Mouse (Mus musculus) ZHBTc4 (cell line): ENCODE results near the gene Pcna.
"Not testable (repeated sequence)": the region's sequence is repeated elsewhere in the genome, so short reads cannot be mapped to it uniquely, and the experiment has no call there.

Experiments
- DNase-seq: peaks from one replicate; pipeline ENCODE4 v3.0.0-alpha.2; 2011; ENCODE audit warnings: low read depth, low spot score

Gene Pcna

DNA sequence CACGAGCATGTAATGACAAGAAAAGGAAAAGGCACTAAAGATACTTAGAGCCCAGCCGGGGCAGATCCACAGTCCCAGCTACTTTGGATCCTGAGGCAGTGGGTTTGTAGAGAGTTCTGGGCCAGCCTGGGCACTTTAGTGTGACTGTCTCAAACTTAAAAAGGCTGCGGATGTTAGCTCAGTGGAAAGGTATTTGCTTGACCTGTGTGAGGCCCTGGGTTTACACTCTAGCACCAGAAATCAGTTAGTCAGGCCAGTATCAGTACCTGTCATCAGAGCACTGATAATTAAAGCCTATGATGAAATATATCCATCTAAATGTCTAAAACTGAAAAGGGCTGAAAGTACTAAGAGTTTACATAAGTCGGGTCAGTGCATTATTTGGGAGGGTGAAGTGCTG, 23.1 kb upstream of the Pcna start:
- DNase-seq = no peak

- DNase-seq = peak; percentile 74
Measured at GRCm38 (mm10) chr2:132275527-132275926, 22.4 kb upstream of the Pcna start.

- no peak for DNase-seq
Measured at GRCm38 (mm10) chr2:132272694-132273389, 19.7 kb upstream of the Pcna start.

DNA sequence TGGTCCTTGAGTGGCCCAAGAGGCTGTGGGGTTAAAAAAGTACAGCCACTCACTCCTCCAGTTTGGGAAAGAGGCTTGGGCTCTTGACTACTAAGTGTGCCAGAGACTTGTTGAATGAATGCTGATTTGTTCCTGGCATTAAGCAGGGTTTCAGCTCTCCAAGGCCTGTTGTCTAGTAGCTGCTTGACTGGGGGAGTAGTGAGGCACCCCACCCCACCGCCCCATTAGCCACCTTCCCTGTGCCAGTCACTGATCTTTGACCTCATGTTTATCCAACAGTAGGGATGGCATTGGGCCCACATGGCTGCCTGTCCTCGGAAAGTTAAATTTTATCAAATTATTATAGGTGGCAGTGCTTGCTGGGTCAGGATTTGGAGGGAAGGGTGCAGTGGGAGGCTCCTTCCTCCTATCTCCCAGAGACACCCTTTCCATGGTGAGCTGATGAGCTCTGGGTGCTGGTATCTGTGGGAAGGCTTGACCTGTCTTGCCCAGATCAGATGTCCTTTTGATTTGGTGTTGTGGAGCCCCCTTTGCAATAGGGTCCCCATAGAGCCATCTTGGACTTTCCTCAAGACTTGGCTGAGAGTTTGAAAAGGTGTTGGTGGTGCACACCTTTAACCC, 17.3 kb upstream of the Pcna start:
- no peak for DNase-seq

DNA sequence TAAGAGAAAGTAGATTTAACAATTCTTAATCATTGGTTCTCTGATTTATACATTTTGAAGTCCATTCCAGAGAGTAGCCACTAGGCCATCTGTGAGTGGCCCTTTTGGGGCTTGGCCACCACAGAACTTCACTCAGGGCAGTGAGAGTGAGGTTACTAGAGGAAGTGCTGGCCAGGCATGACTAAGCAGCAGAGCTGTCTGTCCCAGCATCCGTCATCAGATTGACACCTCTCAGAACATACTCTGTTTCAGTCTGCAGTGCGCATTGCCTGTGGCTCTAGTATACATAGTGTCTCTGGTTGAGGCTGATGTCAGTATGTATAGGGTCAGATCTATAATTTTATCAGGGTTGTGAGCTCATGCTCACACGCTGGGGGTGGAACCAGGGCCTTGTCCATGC, 16.1 kb upstream of the Pcna start:
- no peak for DNase-seq

GRCm38 (mm10) chr2:132266086-132266485, 13.0 kb upstream of the Pcna start:
- no peak for DNase-seq

GRCm38 (mm10) chr2:132265196-132265595, 12.1 kb upstream of the Pcna start:
- DNase-seq = no peak

- DNase-seq = no peak
Measured at GRCm38 (mm10) chr2:132264266-132264710, 11.2 kb upstream of the Pcna start.

DNA sequence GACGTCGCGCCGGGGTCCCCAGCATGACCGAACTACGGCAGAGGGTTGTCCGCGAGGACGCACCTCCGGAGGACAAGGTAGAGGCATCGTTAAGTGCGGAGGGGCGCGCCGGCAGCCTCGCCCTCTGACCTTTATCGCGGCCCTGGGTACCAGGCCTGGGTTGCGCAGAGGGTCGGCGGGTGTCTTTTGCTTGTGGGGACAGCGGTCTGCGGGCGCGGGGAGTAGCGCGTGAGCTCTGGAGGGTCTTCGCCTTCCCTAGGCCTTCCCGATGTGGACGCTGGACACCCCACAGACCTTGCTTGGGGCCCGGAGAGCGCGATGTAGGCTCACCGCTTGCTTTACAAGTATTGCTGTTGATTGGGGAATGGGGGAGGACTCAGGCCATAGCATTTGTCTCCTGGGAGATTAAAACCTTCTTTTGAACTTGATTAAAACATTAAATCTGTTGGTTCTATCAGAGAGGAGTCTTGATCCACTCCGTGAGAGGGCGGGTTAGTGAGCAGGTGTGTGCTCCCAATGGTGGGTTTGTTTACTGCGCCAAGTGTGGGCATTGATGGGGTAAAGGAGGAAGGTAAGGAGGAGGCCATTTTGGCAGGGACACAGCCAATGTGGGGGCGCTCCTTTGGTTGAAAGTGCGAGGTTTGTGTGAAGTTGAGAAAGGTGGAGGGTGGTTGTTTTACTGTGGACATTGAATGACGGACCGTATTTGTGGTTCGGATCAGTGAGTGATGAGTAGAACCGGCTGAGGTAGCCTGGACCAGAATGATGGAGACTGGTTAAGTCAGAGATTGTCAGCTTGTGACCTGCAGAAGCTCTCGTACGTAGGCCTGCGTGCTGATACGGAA, 10.5 kb upstream of the Pcna start:
- DNase-seq = no peak

DNA sequence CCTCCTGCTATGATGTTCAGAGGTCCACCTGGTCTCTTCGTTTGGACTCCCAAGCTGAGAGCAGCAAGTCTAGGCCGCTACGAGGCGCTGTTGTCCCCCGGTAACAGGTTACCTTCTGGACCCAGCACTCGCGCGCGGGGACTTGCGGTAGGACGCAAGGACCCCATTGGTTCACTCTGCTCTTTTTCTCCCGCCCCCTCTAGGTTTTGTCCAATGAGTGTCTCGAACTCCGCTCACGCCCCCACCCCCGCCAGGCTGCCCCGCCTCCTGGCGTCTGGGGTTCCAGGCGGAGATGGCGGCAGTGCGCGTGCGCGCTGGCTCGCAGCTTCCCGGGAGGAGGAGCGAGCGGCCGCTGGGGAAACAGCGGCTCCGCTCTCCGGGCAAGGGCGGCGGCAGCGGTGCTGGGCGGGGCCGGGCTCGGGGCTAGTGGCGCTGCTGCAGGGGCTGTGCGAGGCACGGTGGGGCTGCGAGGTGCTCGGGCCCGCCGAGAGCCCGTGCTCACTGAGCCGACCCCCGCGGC, 9.8 kb upstream of the Pcna start, which contains the start of gene Cds2:
Cds2 (plus strand) TSS at position 270 of the 520 bp plus-strand sequence.
- peak; percentile 99 for DNase-seq

- no peak for DNase-seq
Measured at GRCm38 (mm10) chr2:132262175-132262574, 9.1 kb upstream of the Pcna start.

DNA sequence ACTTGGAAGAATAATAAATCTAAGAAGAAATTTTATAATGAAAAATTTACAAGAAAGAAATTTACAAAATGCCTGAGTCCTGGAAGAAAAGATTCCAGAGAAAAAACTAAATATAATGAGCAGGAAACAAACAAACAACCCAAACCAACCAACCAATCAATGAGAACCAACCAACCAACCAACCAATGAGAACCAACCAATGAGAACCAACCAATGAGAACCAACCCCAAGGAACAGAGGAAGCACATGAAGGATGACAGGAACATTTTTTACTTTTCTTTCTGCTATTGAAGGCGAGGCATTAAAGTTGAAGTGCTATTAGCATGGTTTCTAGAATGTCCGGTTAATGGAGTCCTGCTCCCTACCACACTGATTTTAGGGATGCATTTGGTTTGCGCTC, 7.5 kb upstream of the Pcna start:
- no peak for DNase-seq

DNA sequence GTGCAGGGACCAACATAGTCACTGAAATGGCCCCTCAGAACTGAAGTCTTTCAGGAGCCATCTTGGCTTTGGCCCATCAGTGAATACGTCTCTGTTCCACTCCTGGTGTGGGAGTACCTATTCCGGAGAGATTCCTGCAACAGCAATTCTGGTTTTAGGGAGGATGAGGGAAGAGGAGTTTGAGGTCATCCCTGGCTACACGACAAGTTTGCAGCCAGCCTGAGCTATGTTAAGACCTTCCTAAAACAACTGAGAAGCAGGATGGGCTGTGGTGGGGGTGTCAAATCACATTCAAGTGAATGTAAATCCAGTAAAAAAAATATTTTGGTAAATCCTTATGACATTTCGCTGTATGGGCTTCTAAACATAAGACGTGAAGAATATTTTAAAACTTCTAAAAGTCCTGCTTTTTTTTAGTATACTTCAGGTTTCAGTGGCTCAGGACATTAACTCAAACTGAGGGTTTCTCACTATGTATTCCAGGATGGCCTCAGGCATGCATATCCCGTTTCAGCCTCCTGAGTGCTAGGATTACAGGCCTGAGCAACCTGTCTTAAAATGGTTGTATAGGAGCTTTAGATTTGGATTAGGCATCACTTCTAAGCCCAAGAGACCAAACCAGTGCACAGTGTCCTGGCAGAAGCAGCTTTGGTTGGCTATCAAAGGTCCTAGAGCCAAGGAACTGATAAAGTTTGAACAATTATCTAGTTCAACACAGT, 4.4 kb upstream of the Pcna start:
- no peak for DNase-seq

DNA sequence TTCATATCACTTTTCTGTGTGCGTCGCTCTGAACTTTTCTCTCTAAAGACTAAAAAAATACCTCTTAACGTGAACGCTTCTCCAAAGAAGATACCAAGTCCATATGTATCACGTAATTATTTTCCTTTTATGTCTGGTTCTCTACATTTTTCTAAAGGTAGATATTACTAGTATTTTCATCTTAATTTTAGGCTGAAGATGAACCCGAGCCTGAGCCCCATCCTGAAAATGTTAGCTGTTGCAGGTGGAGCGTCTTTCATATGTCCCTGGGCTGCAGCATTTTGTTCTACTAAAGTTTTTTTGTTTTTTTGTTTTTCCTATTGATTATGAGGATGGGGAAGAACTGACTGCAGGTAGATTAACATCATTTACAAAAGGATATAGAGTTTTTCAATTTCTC, 489 bp upstream of the Pcna start:
- no peak for DNase-seq

DNA sequence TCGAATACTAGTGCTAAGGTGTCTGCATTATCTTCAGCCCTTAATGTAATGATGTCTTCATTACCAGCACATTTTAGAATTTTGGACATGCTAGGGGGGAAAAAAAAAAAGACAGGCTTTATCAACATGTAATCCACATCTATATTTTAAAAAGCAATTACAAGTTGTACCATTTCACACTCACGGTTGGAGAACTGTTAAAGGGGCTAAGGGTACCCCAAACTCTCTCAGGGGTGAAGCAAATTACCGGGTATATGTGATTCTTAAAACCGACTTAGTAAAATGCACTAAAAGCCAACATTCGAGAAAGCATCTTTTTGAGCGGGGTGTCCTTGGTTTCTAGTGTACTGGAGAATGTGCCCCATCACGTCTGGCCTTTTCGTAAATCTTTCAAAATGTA, 1.2 kb downstream of the Pcna start:
- no peak for DNase-seq

DNA sequence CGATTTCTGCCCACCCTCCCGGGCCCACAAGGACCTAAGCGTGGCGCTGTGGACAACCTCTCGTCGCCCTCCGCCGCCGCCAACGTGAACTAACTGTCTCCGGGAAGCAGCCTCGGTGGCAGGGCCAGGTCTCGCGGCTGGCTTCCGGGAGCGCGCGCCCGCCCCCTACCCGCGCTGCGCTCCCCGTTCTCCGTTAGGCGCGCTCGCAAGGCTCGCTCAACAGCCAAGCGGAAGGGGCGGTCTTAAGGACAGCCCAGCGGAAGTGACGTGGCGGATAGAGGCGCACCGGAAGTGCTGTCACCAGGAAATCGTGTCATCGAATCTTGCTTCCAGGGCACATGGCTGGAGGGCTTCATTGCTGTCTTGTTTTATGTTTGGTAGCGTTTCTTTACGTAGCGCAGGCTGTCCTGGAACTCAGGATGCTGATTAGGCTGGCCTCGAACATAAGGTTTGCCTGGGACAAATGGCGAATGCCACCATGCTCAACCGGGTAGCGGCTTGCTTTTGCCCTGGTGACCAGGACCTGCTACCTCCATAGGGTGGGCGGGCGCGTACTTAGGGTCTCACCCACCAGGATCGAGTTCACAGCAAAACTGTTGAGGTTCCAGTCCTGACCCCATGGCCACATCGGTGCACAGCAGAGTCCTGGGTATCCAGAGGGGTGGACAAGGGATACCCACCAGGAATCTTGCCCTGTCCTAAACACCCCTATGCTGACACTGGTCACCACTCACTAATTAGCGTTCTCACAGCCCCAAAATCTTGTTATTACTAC, 5.4 kb downstream of the Pcna start, which contains the start of gene Tmem230:
Tmem230 (minus strand) TSS at position 269 of the 775 bp plus-strand sequence.
- peak; percentile 97 for DNase-seq

DNA sequence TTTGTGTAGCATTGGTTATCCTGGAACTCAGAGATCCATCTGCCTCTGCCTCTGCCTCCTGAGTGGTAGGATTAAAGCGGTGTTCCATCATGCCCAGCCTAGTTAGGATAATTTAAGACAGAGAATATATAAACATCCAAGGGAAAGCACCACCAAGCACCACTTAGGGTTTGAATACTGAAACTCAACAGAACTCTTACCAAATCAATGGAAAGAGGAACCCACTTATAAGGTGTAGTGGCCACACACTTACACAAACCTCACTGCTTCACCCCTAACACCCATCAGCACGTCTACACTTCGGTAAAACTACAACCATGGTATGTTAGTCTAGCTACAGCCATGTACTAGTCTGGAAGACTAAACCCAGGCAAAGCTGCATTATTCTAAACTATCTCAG, 9.7 kb downstream of the Pcna start:
- DNase-seq = no peak

DNA sequence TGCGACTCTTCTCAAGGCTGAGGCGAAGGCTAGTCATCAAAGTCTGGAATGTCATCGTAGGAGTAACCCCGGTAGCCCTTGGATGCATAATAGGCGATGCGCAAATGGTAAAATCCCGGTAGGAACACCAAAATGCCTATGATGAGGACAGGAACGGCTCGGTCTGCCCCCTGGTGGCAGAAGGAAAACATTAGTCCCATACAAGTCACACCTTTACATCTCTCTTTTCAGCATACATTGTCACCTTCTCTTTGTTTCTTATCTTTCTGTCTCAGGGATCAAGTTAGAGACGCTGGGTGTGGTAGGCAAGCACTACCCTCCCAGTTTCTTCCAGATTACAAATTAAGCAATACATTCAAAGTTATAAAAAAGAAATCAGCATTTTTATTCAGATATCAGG, 12.7 kb downstream of the Pcna start:
- DNase-seq = peak; percentile 82

DNA sequence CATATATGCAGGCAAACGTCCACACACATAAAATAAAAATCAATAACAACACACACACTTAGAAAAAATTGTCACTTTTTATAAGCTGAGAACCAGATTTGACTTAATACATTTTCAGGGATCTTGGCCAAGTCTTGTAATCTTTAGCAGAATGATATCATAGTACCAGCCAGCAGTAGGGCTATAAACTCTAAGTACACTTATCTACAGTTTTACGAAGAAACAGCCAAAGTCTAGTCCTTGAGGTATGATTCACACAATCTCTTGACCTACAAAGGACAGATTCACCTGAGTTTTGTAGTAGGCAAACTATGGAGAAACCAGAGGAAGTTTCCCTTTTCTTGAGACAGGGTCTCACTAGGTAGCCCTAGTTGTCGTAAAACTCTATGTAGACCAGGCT, 13.7 kb downstream of the Pcna start:
- not testable (repeated sequence) for DNase-seq

DNA sequence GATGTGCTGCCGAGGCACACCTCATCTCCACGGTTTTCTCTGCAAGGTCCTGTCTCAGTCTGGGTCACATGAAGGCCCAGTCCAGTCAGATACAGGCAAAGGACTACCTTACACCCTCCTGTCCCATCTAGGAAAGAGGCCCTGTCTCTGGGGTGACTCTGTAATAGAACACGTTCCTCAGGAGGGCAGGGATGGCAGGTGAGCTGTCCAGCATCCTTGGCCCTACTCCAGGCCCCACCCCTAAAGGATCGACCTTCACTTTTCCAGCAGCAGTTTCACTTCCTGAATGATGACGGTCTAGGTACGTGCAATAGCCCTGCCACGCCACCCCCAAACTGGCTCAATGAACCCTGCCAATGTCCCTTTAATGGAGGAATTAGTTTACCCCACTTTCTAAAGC, 17.1 kb downstream of the Pcna start:
- no peak for DNase-seq

GRCm38 (mm10) chr2:132235291-132235690, 17.8 kb downstream of the Pcna start:
- DNase-seq = peak; percentile 57
